Mouse (Mus musculus) neural tube, embryonic 14.5 days (tissue): ENCODE data around the gene Spc25. TPM values are rescaled to one million over a fixed set of nuclear protein-coding genes. Genes with fewer than 3 reads are reported as not detected.
A peak's percentile ranks its signal among the peaks of the same experiment; 100 is the strongest.

Experiments used
- ATAC-seq: fragments of 200-750 bp; cut with Nextera tagmentation; 2 replicates; pipeline ENCODE4 v1.8.0; 2017; ENCODE audit warnings: low read depth, mild to moderate bottlenecking, moderate TSS enrichment, moderate library complexity
- H3K27ac ChIP-seq: fragments of 300-500 bp; sonication (generic); 2 replicates; pipeline ENCODE4 v1.5.1; 2014; ENCODE audit warnings: low read depth, mild to moderate bottlenecking, control low read depth, low read length, moderate library complexity, mixed read lengths
- H3K27me3 ChIP-seq: fragments of 300-500 bp; sonication (generic); 2 replicates; pipeline ENCODE4 v1.6.1; 2014; ENCODE audit warnings: low read length; ENCODE audit not compliant: control insufficient read depth, insufficient read depth
- H3K36me3 ChIP-seq: fragments of 300-500 bp; sonication (generic); 2 replicates; pipeline ENCODE4 v1.6.1; 2014; ENCODE audit warnings: low read length, mixed read lengths; ENCODE audit not compliant: control insufficient read depth, insufficient read depth
- H3K4me1 ChIP-seq: fragments of 300-500 bp; sonication (generic); 2 replicates; pipeline ENCODE4 v1.6.1; 2014; ENCODE audit warnings: low read length; ENCODE audit not compliant: control insufficient read depth, insufficient read depth
- H3K4me2 ChIP-seq: fragments of 300-500 bp; sonication (generic); 2 replicates; pipeline ENCODE4 v1.6.1; 2014; ENCODE audit warnings: mild to moderate bottlenecking, low read depth, low read length, control low read depth
- H3K4me3 ChIP-seq: fragments of 300-500 bp; sonication (generic); 2 replicates; pipeline ENCODE4 v1.5.1; 2014; ENCODE audit warnings: low read depth, low read length, control low read depth, mixed read lengths
- H3K9ac ChIP-seq: fragments of 300-500 bp; sonication (generic); replicated peaks from 2 replicates; pipeline ENCODE4 v1.6.1; 2014; ENCODE audit warnings: low read depth, mild to moderate bottlenecking, control low read depth, low read length, mixed read lengths
- H3K9me3 ChIP-seq: fragments of 300-500 bp; sonication (generic); 2 replicates; pipeline ENCODE4 v1.6.1; 2016; ENCODE audit warnings: low read length; ENCODE audit not compliant: control insufficient read depth
- WGBS: fragments of 180-500 bp; shearing (Covaris S2); extraction: QIAGEN DNeasy Blood & Tissue Kit; methylation state at CpG from one replicate; pipeline ENCODE4 v1.1.7; 2014; 5-methylcytosine and 5-hydroxymethylcytosine counted together
- polyA plus RNA-seq: library from polyadenylated mRNA; unstranded; fragments of >200 nt; fragmentation: Nextera tagmentation; extraction: Ambion mirVana; gene quantifications from 2 replicates; pipeline ENCODE4 v1.2.1, GENCODE M21; 2014

Gene Spc25
- polyA plus RNA-seq, 1 experiment from 2014 or later: 15.4 TPM

DNA sequence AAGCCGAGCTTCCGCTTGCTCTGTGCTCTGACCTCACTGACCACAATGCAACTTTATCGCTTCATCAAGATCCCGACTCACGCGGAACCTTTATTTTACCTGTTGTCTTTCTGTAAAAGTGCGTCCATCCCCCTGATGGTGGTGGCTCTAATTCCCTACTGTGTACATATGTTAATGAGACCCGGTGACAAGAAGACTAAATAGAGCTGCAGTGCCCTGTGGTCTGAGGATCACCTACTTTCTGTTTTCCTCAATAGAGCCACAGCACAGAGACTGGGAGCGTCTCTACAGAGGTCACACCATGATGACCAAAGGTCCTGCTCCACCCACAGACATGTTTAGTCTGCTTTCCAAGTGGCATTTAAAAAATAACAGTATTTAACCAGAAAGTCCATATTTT is 20.9 kb upstream of the Spc25 start:
- Histone ChIP-seq H3K9ac (no peak overlapping the region), H3K4me2 (no peak overlapping the region), H3K27me3 (no peaks in the 10 kb centered on the region), H3K27ac (no peak overlapping the region), H3K4me1 (no peaks in the 10 kb centered on the region), H3K36me3 (no peaks in the 10 kb centered on the region), H3K9me3 (no peaks in the 10 kb centered on the region), H3K4me3 (no peak overlapping the region)
- WGBS: 91% methylated on average over 9 of the region's 9 CpGs
- ATAC-seq: no peak

GRCm38 (mm10) chr2:69224724-69225123 is 18.7 kb upstream of the Spc25 start:
- no peak overlapping the region for H3K9ac ChIP-seq
- no peaks in the 10 kb centered on the region for H3K4me1 ChIP-seq
- no peak for ATAC-seq
- no peaks in the 10 kb centered on the region for H3K9me3 ChIP-seq
- H3K36me3 ChIP-seq: no peaks in the 10 kb centered on the region
- no peak overlapping the region for H3K27ac ChIP-seq
- H3K4me2 ChIP-seq: no peak overlapping the region
- no peak overlapping the region for H3K4me3 ChIP-seq
- 79% methylated on average over 2 of the region's 2 CpGs for WGBS
- H3K27me3 ChIP-seq: no peaks in the 10 kb centered on the region

DNA sequence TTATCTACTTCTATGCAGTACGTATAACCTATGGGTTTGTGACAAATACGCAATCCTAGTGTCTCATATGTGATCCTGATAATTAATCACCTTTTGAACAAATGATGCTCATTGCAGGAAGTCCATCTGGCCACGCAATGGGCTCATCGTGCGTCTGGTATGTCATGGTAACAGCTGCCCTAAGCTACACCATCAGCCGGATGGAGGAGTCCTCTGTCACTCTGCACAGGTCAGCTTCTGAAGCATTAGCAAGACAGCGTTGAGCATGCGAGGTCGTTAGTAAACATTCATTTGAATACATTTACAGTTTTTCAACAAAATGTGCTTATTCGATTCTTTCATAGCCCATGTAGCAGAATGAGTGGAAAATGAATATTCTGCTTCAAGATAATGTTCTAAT is 16.8 kb upstream of the Spc25 start:
- H3K4me2 ChIP-seq: no peak overlapping the region
- no peaks in the 10 kb centered on the region for H3K27me3 ChIP-seq
- no peaks in the 10 kb centered on the region for H3K4me1 ChIP-seq
- no peaks in the 10 kb centered on the region for H3K36me3 ChIP-seq
- H3K27ac ChIP-seq: no peak overlapping the region
- no peak for ATAC-seq
- H3K9me3 ChIP-seq: no peaks in the 10 kb centered on the region
- no peak overlapping the region for H3K4me3 ChIP-seq
- no peak overlapping the region for H3K9ac ChIP-seq
- 52% methylated on average over 10 of the region's 10 CpGs for WGBS

- Histone ChIP-seq H3K4me3 (no peak overlapping the region), H3K27ac (no peak overlapping the region), H3K27me3 (no peaks in the 10 kb centered on the region), H3K36me3 (no peaks in the 10 kb centered on the region), H3K9me3 (no peaks in the 10 kb centered on the region), H3K4me2 (no peak overlapping the region), H3K9ac (no peak overlapping the region), H3K4me1 (no peaks in the 10 kb centered on the region)
- ATAC-seq: no peak
- whole genome bisulfite sequencing: 38% methylated on average over 5 of the region's 5 CpGs
These were observed 15.9 kb upstream of the Spc25 start for GRCm38 (mm10) chr2:69221868-69222416.

GRCm38 (mm10) chr2:69215242-69215641 is 9.2 kb upstream of the Spc25 start:
- Histone ChIP-seq H3K27ac (no peak overlapping the region), H3K4me1 (no peaks in the 10 kb centered on the region), H3K9me3 (no peaks in the 10 kb centered on the region), H3K4me3 (no peak overlapping the region), H3K27me3 (no peaks in the 10 kb centered on the region), H3K4me2 (no peak overlapping the region), H3K36me3 (no peaks in the 10 kb centered on the region), H3K9ac (no peak overlapping the region)
- peak; percentile 36; the same call in 1 of the 2 replicates for ATAC-seq
- 57% methylated on average over 7 of the region's 7 CpGs for WGBS

DNA sequence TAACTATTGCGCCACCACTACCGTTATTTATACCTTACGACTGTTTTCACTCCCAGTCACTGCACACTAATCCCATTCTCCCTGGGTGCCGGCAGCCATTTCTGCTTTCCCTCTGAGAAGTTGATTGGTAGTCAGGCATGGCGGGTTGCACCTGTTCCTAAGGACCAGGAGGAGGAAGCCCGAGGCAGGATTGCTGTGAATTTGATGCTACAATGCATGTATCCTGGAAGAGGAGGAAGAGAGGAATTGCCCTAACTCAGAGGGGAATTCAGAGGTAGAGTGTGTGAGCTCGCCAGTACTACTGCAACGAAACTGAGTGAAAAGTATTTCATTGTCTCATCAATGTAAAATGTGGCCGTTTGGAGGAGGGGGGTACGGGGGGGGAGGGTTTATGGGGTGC is 6.7 kb upstream of the Spc25 start:
- no peak overlapping the region for H3K4me2 ChIP-seq
- no peaks in the 10 kb centered on the region for H3K4me1 ChIP-seq
- no peak overlapping the region for H3K4me3 ChIP-seq
- H3K9ac ChIP-seq: no peak overlapping the region
- H3K9me3 ChIP-seq: no peaks in the 10 kb centered on the region
- 0 out of 2 replicates have a peak, but pooled peaks have one; percentile 49 for ATAC-seq
- H3K36me3 ChIP-seq: no peaks in the 10 kb centered on the region
- no peaks in the 10 kb centered on the region for H3K27me3 ChIP-seq
- no peak overlapping the region for H3K27ac ChIP-seq
- 53% methylated on average over 10 of the region's 10 CpGs for WGBS

GRCm38 (mm10) chr2:69210773-69211172 is 4.8 kb upstream of the Spc25 start, which contains the start of gene G6pc2:
TSS of gene G6pc2 (plus strand) at chr2:69211073.
- no peak within 1 kb of the TSS for H3K4me2 ChIP-seq
- H3K9ac ChIP-seq: no peak within 1 kb of the TSS
- no peak for ATAC-seq
- H3K36me3 ChIP-seq: no peaks in the 10 kb centered on the region
- H3K4me1 ChIP-seq: no peaks in the 10 kb centered on the region
- no peak within 1 kb of the TSS for H3K4me3 ChIP-seq
- 79% methylated on average over 7 of the region's 7 CpGs for whole genome bisulfite sequencing
- no peaks in the 10 kb centered on the region for H3K9me3 ChIP-seq
- no peaks in the 10 kb centered on the region for H3K27me3 ChIP-seq
- H3K27ac ChIP-seq: no peak within 1 kb of the TSS

DNA sequence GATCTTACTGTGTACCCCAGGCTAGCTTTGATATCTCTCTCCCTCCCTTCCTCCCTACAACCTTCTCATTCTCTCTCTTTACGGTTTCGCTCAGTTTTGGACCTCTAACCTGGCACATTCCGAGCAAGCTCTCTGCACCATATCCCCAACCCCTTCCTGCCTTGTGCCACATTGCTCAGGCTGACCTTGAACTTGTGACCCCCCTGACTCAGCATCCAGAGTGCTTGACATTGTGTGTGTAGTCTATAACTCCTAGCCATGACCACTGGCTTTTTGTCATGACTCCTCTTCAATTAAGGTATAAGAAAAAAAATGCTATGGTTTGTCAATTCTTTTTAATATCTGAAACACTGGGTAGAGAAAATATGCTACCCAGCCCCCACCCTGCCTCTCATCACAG is 3.7 kb upstream of the Spc25 start:
- 90% methylated on average over 3 of the region's 3 CpGs for WGBS
- Histone ChIP-seq H3K9ac (no peak overlapping the region), H3K9me3 (no peaks in the 10 kb centered on the region), H3K4me3 (no peak overlapping the region), H3K4me1 (no peaks in the 10 kb centered on the region), H3K27ac (no peak overlapping the region), H3K4me2 (no peak overlapping the region), H3K36me3 (no peaks in the 10 kb centered on the region), H3K27me3 (no peaks in the 10 kb centered on the region)
- no peak for ATAC-seq

DNA sequence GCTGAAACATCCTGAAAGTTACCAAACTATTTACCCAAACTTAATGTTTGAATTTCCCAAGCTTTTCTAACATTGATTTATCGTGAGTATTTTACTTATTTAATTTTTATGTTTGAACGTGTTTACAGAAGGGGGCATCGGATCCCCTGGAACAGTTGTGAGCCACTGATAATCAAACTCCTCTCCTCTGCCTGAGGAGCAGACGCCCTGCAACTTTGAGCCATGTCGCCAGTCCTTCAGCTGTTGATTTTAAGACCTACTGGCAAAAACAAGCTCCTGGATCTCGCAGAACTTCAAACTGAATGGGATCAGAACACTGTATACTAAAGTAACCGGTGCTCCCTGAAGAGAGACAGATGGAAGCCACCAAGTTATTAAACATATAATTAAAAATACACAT is 529 bp upstream of the Spc25 start:
- Histone ChIP-seq H3K9ac (no peak overlapping the region), H3K27ac (no peak overlapping the region), H3K4me3 (no peak overlapping the region), H3K9me3 (no peaks in the 10 kb centered on the region), H3K36me3 (no peaks in the 10 kb centered on the region), H3K4me2 (peak overlapping the region; percentile 91; the same call in 1 of the 2 replicates), H3K4me1 (no peaks in the 10 kb centered on the region), H3K27me3 (no peaks in the 10 kb centered on the region)
- no peak for ATAC-seq
- WGBS: 30% methylated on average over 7 of the region's 7 CpGs
